Mouse (Mus musculus) mature B cell (primary cell): Measurements from ENCODE around the gene Xpr1.

Experiments used
- in situ Hi-C: fragments of 300-500 bp; cut with MboI; formaldehyde crosslinking; loops from 2 replicates; pipeline ENCODE4 v1.14.3; 2019

The Xpr1 gene

DNA sequence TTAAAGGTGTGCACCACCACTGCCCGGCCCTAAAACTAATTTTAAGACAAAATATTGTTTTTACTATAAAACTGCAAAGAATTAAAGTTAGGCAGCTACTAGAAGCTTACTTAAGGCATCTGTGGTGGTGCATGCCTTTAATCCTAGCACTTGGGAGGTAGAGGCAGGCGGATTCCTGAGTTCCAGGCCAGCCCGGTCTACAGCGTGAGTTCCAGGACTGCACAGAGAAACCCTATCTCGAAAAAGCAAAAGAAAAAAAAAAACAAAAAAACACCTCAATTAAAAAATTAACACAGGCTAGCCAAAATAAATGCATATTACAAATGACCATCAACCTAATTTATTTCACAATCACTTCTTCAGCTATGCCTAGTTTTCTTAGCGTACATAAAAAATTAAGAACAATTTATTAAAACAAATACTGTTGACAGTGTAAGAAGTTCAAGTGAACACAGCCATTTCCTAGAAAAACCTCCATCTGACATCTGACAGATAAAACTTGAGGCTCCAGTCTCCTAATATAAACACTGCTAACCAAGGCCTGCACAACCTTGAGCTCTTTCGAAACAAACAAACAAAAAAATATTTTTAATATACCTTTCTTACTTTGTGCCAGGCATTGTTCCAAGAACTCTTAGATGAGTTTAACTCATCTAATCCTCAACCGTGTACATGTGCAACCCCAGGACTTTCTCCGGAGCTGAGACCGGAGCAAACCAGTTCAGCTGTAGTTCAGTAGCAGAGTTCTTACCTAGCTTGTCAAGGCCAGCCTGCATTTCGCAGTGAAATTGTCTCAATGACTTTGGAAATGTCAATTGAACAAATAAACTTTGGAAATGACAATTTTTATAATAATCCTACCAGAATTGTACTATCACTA lies 9.3 kb downstream of the Xpr1 start:
- in situ Hi-C loops = no loop called here

DNA sequence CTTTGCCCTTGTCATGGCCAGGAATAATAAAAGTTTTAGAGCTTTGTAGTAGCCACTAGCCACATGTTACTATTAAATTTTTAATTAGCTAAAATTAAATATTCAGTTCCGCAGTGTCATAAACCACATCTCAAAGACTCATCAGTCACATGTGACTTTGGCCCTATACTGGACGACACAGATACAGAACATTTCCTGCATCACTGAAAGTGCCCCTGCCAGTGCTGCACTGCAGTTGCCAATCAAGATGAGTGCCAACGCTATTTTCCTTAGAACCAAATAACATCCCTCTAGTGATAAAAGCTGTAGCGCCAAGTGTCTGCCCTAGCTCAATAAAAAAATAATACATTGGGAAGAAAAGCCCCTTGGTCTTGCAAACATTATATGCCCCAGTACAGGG lies 17.2 kb downstream of the Xpr1 start:
- in situ Hi-C loops = no loop called here

GRCm38 (mm10) chr1:155394829-155395228 lies 22.4 kb downstream of the Xpr1 start:
- in situ Hi-C loops = no loop called here

DNA sequence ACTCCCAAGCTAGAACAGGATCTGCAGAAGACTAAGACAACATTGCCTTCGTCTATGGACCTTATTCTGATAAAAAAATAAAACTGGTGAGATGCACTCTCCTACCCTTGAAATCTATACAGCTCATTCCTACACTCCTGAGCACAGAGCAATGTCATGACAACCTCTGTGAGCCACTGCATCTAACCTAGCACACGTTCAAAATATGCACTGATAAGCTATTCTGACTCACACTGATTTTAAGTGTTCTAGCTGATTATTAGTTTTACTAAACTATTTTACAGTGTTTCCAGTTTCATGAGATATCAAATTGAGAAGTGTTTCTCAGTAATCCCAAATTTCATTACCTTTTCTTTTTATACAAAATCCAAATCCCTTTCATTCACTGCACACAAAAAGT lies 23.2 kb downstream of the Xpr1 start:
- in situ Hi-C loops = no loop called here

DNA sequence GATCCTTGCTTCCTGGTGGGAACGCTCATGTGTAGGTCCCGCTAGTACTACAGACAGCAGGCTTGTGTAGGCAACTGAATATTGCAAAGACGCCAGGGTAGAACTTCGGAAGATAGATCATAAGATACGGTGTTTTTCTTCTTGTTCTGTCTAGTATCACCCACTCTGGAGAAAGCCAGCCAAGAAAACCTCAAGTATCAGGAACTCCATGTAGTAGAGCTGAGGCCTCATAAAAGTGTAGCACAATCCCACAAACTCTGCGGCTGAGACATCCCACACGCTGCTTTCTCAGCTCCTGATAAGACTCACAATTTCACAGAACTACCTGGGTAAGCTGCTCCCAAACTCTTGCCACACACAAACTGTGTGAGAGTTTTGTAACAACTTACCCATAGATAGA lies 24.4 kb downstream of the Xpr1 start:
- in situ Hi-C loops = no loop called here

DNA sequence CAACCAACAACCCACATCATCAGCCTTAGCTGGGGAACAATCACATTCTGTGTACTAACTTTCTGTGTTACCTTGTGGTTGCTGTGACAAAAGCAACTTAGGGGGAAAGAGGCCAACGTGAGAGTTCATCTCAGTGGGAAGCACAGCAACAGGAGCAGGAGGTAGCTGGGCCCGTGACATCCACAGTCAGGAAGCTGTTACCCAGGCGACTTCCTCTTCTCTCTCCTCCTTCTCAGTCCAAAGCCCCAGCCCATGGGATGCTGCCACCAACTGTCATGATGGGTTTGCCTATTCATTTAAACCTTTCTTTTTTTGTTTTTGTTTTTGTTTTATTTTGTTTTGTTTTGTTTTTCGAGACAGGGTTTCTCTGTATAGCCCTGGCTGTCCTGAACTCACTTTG lies 25.7 kb downstream of the Xpr1 start:
- in situ Hi-C loops = no loop called here

GRCm38 (mm10) chr1:155388418-155388817 lies 28.8 kb downstream of the Xpr1 start:
- in situ Hi-C loops = no loop called here

DNA sequence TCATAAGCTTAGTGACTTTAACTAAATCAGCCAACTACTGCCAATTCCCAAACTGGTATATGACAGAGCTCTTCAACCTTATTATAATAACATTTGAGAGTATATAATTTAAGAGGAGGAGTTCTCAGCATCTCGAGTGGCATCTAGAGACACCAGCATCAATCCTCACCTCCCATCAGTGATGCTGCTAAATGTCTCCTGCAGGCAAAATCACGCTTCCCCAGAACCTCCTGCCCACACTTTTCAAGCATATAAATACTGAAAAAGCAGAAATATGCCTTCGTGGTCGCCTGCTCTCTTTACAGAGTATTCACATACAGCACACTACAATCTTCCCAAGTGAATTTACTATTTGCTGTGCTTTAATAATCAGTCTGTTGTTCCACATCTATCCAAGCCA lies 30.7 kb downstream of the Xpr1 start:
- in situ Hi-C loops = no loop called here

DNA sequence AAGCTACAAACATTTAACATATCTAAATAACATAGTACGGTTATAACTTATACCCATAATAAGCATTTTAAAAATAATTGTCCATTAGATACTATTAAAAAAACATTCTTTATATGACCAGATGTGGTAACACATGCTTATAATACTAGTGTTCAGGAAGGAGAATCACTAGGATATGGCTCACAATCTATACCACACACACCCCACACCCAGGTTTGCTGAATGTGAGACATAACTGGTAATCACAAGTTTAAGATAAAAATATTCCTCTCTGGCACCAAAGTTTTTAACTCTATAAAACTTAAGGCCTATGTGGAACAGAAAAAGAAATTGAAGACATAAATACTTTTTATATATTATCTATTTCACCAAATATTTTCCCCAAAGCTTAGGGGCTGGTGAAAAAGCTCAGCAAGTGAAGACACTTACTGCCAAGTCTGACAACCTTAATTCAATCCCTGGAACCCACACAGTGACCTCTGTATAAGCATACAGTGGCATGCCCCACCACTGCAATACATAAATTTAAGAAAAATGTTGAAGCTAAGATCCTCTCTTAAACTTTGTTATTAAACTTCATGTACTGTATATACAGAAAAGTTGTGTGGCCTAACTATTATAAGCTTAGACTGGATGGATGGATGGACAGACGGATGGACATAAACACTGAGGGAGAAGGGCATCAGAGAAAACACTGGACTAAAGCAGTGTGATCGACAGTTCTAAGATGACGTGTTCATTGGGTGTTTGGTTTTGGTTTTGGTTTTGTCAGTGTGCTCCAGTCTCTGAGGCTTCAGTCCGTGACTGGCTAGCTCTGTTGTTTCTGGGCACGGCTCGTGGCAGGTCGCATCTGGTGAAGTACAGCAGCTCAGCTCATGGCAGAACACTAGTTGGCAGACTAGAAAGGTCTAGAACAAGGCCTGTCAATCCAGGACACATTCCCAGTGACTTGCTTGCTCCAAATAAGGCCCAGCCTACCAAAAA lies 33.6 kb downstream of the Xpr1 start:
- in situ Hi-C loops = no loop called here

GRCm38 (mm10) chr1:155381931-155382330 lies 35.3 kb downstream of the Xpr1 start:
- in situ Hi-C loops = no loop called here

DNA sequence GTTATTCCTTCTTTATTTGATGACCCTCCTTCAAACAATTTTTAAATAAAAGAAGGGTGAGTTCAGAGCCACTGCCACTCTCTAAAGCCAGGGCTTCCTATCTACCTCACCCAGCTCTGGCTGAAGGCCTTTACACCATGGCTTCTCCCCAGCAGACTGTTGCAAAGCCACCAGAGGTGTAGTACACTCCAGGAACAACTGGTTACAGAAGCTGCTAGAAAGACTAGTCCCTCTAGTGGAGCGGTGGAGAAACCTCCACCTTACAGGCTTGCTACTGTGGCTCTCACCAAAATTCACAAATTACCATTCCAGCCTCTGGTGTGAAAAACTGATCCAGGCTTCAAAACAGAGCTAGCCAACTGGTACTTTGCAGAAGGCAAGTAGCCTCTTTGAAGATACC lies 37.9 kb downstream of the Xpr1 start:
- in situ Hi-C loops = no loop called here

- in situ Hi-C loops = no loop called here
Observed at GRCm38 (mm10) chr1:155372821-155373220, 44.4 kb downstream of the Xpr1 start.

DNA sequence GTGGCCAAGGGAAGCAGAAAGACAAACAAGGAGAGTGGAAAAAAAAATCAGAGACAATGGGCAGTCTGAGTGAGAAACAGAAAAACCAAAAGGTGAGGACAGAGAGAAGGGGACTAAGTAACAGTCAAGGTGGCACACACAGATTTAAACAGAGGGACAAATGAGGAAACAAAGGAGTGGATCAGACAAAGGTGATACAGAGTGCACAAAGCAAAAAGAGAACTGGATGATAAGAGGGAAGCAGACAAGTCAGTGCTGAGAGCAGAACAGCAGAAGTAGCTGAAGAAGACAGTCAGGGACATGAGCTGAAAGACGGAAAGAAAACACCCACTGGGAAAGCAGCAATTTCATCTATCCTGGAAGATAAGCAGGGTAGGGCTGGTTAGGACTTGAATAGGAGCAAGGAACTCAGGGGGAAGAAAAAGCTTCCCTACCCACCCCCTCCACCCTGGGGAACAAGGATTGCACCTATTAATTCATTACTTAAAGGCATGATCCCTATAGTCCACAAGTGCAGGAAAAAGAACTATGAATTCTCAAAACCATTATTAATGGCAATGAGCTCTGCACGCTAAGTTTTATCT lies 47.0 kb downstream of the Xpr1 start:
- in situ Hi-C loops = no loop called here

- in situ Hi-C loops = no loop called here
Observed at GRCm38 (mm10) chr1:155366366-155366765, 50.8 kb downstream of the Xpr1 start.

DNA sequence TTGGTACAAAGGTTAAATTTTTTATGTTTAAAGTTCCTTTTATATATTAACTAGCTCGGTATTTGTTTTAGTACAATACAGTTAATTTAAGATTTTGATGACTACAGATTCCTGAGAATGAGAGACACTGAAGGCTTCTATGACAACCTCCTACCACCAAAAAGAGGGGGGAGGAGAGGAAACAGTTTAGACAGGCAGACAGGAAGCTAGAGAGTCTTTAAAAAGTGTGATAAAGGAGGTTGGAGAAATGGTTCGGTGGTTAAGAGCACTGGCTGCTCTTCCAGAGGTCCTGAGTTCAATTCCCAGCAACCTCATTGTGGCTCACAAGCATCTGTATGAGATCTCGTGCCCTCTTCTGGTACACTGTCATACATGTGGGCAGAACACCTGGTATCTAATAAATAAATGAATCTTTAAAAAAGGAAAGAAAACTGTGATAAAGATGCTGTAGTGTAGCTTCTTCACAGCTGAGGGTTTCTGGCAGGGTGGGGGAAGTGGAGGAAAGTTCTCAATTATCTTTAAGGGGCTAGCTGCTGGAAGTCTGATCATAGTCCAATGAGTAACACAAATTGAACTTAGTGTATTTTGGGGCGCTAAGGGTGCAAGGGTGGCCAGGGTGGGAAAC lies 55.6 kb downstream of the Xpr1 start:
- in situ Hi-C loops = no loop called here

GRCm38 (mm10) chr1:155353096-155353495 lies 64.1 kb downstream of the Xpr1 start:
- in situ Hi-C loops = no loop called here

- in situ Hi-C loops = no loop called here
Observed at GRCm38 (mm10) chr1:155351527-155351926, 65.7 kb downstream of the Xpr1 start.

GRCm38 (mm10) chr1:155348491-155348890 lies 68.7 kb downstream of the Xpr1 start:
- in situ Hi-C loops = no loop called here

DNA sequence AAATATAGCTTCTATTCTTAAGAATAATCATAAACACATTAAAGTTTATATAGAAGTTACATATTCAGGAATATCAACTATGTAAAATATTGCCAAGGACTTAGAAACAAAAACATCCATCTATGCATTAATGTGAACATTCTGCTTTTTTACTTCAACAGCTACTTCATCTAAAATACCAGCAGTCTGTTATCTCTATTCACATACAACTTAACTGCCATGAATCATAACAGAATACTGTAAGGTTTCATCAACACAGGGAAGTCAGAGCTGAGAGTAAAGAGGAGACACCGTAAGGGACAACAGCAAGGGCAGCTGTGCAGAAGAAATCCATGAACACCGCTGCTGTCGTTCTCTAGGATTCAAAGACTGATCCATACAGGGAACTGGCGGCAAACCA lies 69.9 kb downstream of the Xpr1 start:
- in situ Hi-C loops = no loop called here

- in situ Hi-C loops = no loop called here
Observed at GRCm38 (mm10) chr1:155344019-155344418, 73.2 kb downstream of the Xpr1 start.

- in situ Hi-C loops = no loop called here
Observed at GRCm38 (mm10) chr1:155339622-155340021, 77.6 kb downstream of the Xpr1 start.

- in situ Hi-C loops = no loop called here
Observed at GRCm38 (mm10) chr1:155337315-155337714, 79.9 kb downstream of the Xpr1 start.
